Mouse (Mus musculus) MEL (cell line): ENCODE results near the gene Gapt. TPM values are rescaled to one million over a fixed set of nuclear protein-coding genes. Genes with fewer than 3 reads are reported as not detected.

Experiments
- DNase-seq: peaks from one replicate; pipeline ENCODE4 v3.0.0; 2011; ENCODE audit warnings: low read depth, low spot score
- H3K27ac ChIP-seq: 2 replicates; pipeline ENCODE4 v1.5.1; 2012; ENCODE audit warnings: low read depth, mild to moderate bottlenecking, control low read depth, low read length, moderate library complexity; ENCODE audit not compliant: control insufficient read depth
- H3K27me3 ChIP-seq, 2 experiments: fragments of 150-350 bp in 1 of 2; sonication (generic) in 1 of 2; 2 replicates each; pipeline ENCODE4 v1.6.1; 2012; ENCODE audit warnings: low read length in 2 of 2, mild to moderate bottlenecking in 2 of 2, improper control_type of control experiment in 1 of 2, moderate library complexity in 1 of 2; ENCODE audit not compliant: insufficient read depth in 2 of 2, control insufficient read depth in 1 of 2
- H3K36me3 ChIP-seq, 2 experiments: 2 replicates each; pipeline ENCODE4 v1.6.1; 2012 to 2014; ENCODE audit warnings: low read length in 2 of 2, improper control_type of control experiment in 1 of 2, inconsistent platforms in 1 of 2, mild to moderate bottlenecking in 1 of 2; ENCODE audit not compliant: insufficient read depth in 2 of 2, control insufficient read depth in 1 of 2
- H3K4me1 ChIP-seq, 2 experiments: fragments of 150-350 bp in 1 of 2; sonication (generic) in 1 of 2; 2 replicates each; pipeline ENCODE4 v1.6.1; 2012; ENCODE audit warnings: low read length in 2 of 2, improper control_type of control experiment in 1 of 2, mild to moderate bottlenecking in 1 of 2; ENCODE audit not compliant: insufficient read depth in 2 of 2, control insufficient read depth in 1 of 2
- H3K4me3 ChIP-seq, 2 experiments: fragments of 150-350 bp in 1 of 2; sonication (generic) in 1 of 2; 2 replicates each; pipeline ENCODE4 v1.5.1; 2012; ENCODE audit warnings: low read depth in 2 of 2, low read length in 2 of 2, mild to moderate bottlenecking in 2 of 2, moderate library complexity in 2 of 2, control low read depth in 1 of 2, improper control_type of control experiment in 1 of 2; ENCODE audit not compliant: control insufficient read depth in 1 of 2, insufficient read depth in 1 of 2
- H3K79me2 ChIP-seq: 2 replicates; pipeline ENCODE4 v1.6.1; 2012; ENCODE audit warnings: mild to moderate bottlenecking, low read length, moderate library complexity; ENCODE audit not compliant: control insufficient read depth, poor library complexity, insufficient read depth
- H3K9ac ChIP-seq: 2 replicates; pipeline ENCODE4 v1.6.1; 2012; ENCODE audit warnings: low read depth, mild to moderate bottlenecking, control low read depth, low read length, moderate library complexity; ENCODE audit not compliant: control insufficient read depth, poor library complexity, severe bottlenecking
- H3K9me3 ChIP-seq: fragments of 150-350 bp; sonication (generic); replicated peaks from 2 replicates; pipeline ENCODE4 v1.6.1; 2012; ENCODE audit warnings: mild to moderate bottlenecking, low read length, improper control_type of control experiment, moderate library complexity; ENCODE audit not compliant: insufficient read depth
- CHD1 ChIP-seq: IDR thresholded peaks from 2 replicates; pipeline ENCODE4 v1.6.1; 2012; ENCODE audit warnings: low read depth, mild to moderate bottlenecking, inconsistent platforms, low read length, improper control_type of control experiment
- CHD2 ChIP-seq: IDR thresholded peaks from 2 replicates; pipeline ENCODE4 v1.6.1; 2011; ENCODE audit warnings: low read length, improper control_type of control experiment
- CTCF ChIP-seq, 3 experiments: IDR thresholded peaks in 2 of 3; conservative IDR thresholded peaks in 1 of 3; 2 replicates each; pipeline ENCODE4 v1.5.1; 2011 to 2012; ENCODE audit warnings: low read length in 3 of 3, low read depth in 2 of 3, mild to moderate bottlenecking in 2 of 3, improper control_type of control experiment in 1 of 3, inconsistent platforms in 1 of 3, mixed read lengths in 1 of 3, moderate library complexity in 1 of 3; ENCODE audit not compliant: control insufficient read depth in 1 of 3, insufficient read depth in 1 of 3, poor library complexity in 1 of 3, severe bottlenecking in 1 of 3
- GABPA ChIP-seq: IDR thresholded peaks from 2 replicates; pipeline ENCODE4 v1.6.1; 2012; ENCODE audit warnings: low read depth, mild to moderate bottlenecking, inconsistent platforms, low read length, improper control_type of control experiment, moderate library complexity
- GATA1 ChIP-seq: IDR thresholded peaks from 2 replicates; pipeline ENCODE4 v1.6.1; 2011; ENCODE audit warnings: low read depth, low read length, improper control_type of control experiment
- MAFK ChIP-seq: IDR thresholded peaks from 2 replicates; pipeline ENCODE4 v1.6.1; 2011; ENCODE audit warnings: low read depth, mild to moderate bottlenecking, low read length, improper control_type of control experiment, borderline replicate concordance
- MAX ChIP-seq: IDR thresholded peaks from 2 replicates; pipeline ENCODE4 v1.6.1; 2011; ENCODE audit warnings: low read length, improper control_type of control experiment
- MAZ ChIP-seq: IDR thresholded peaks from 2 replicates; pipeline ENCODE4 v1.6.1; 2012; ENCODE audit warnings: low read depth, mild to moderate bottlenecking, inconsistent platforms, low read length, improper control_type of control experiment
- MEF2A ChIP-seq: IDR thresholded peaks from 2 replicates; pipeline ENCODE4 v1.6.1; 2014; ENCODE audit warnings: low read depth, mild to moderate bottlenecking, inconsistent platforms, low read length, improper control_type of control experiment; ENCODE audit not compliant: poor library complexity, insufficient replicate concordance, severe bottlenecking; ENCODE audit errors: extremely low read depth
- MXI1 ChIP-seq: IDR thresholded peaks from 2 replicates; pipeline ENCODE4 v1.6.1; 2011; ENCODE audit warnings: mild to moderate bottlenecking, low read depth, low read length, improper control_type of control experiment
- MYB ChIP-seq: IDR thresholded peaks from 2 replicates; pipeline ENCODE4 v1.6.1; 2011; ENCODE audit warnings: mild to moderate bottlenecking, low read depth, low read length, improper control_type of control experiment
- MYC ChIP-seq: IDR thresholded peaks from 2 replicates; pipeline ENCODE4 v1.6.1; 2011; ENCODE audit warnings: low read depth, mild to moderate bottlenecking, low read length, improper control_type of control experiment, moderate library complexity
- NRF1 ChIP-seq: IDR thresholded peaks from 2 replicates; pipeline ENCODE4 v1.6.1; 2014; ENCODE audit warnings: low read depth, mild to moderate bottlenecking, inconsistent platforms, low read length, improper control_type of control experiment, moderate library complexity; ENCODE audit not compliant: poor library complexity, insufficient read depth, severe bottlenecking
- POLR2A ChIP-seq, 2 experiments: IDR thresholded peaks; 2 replicates each; pipeline ENCODE4 v1.6.1; 2011 to 2012; ENCODE audit warnings: low read length in 2 of 2, mild to moderate bottlenecking in 2 of 2, control low read depth in 1 of 2, improper control_type of control experiment in 1 of 2, low read depth in 1 of 2, moderate library complexity in 1 of 2; ENCODE audit not compliant: control insufficient read depth in 1 of 2, insufficient read depth in 1 of 2, poor library complexity in 1 of 2
- POLR2AphosphoS5 ChIP-seq: IDR thresholded peaks from 2 replicates; pipeline ENCODE4 v1.6.1; 2012; ENCODE audit warnings: low read depth, borderline replicate concordance, mild to moderate bottlenecking, inconsistent platforms, low read length, moderate library complexity, mixed read lengths
- RAD21 ChIP-seq: IDR thresholded peaks from 2 replicates; pipeline ENCODE4 v1.6.1; 2011; ENCODE audit warnings: mild to moderate bottlenecking, low read depth, low read length, improper control_type of control experiment
- TBP ChIP-seq: IDR thresholded peaks from 2 replicates; pipeline ENCODE4 v1.8.0; 2011; ENCODE audit warnings: low read depth, low read length, improper control_type of control experiment
- UBTF ChIP-seq: IDR thresholded peaks from 2 replicates; pipeline ENCODE4 v1.6.1; 2012; ENCODE audit warnings: low read depth, mild to moderate bottlenecking, inconsistent platforms, low read length, improper control_type of control experiment, moderate library complexity, borderline replicate concordance; ENCODE audit not compliant: insufficient read depth
- ZC3H11A ChIP-seq: IDR thresholded peaks from 2 replicates; pipeline ENCODE4 v1.6.1; 2012; ENCODE audit warnings: low read depth, mild to moderate bottlenecking, inconsistent platforms, low read length, improper control_type of control experiment
- ZMIZ1 ChIP-seq: IDR thresholded peaks from 2 replicates; pipeline ENCODE4 v1.6.1; 2012; ENCODE audit warnings: low read depth, mild to moderate bottlenecking, inconsistent platforms, low read length, improper control_type of control experiment, moderate library complexity
- polyA plus RNA-seq, 2 experiments: library from polyadenylated mRNA; stranded (reverse) in 1 of 2; unstranded in 1 of 2; fragments of >175 nt in 1 of 2; fragments of >200 nt in 1 of 2; gene quantifications; 2 replicates each; pipeline versions ENCODE4 v1.2.1 to v1.2.4; 2012; ENCODE audit warnings: low replicate concordance in 2 of 2, low read depth in 1 of 2; ENCODE audit not compliant: insufficient read length in 2 of 2, insufficient read depth in 1 of 2, missing spikeins in 1 of 2
- total RNA-seq: library from RNA; depleted of rRNA; stranded (reverse); fragments of 300-350 nt; gene quantifications from 2 replicates; pipeline ENCODE4 v1.2.3, GENCODE M21; 2012

Gene Gapt
- total and polyA plus RNA-seq, 3 experiments, result 0.07 to 0.12 TPM; not detected in 1

DNA sequence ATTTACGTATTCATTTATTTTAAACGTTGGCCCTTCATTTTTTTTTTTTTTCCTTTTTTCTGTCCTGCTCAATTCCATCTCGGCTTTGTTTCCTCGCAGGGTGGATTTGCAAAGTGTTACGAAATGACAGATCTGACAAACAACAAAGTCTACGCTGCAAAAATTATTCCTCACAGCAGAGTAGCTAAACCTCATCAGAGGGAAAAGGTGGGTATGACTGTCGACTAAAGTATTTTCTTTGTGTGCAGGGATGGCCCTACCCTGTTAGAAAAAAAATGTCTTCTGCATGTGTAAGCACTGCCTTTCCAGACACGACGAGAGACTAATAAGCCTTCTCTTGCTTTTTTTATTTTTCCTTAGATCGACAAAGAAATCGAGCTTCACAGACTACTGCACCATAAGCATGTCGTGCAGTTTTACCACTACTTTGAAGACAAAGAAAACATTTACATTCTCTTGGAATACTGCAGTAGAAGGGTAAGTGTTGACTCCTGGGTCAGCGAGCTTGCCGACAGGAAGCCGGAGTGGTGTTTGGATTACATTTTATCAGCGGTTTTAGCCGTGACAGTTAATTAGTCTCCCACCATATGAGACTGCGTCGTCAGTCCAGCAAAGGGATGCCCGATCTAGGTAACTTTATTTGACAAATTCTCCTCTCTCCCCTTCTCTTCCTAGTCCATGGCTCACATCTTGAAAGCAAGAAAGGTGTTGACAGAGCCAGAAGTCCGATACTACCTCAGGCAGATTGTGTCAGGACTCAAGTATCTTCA is 39.1 kb upstream of the Gapt start:
- no peak overlapping the region for H3K27ac ChIP-seq
- no peaks in the 10 kb centered on the region for H3K36me3 ChIP-seq
- H3K4me1 ChIP-seq, result no peaks in the 10 kb centered on the region
- no peaks in the 10 kb centered on the region for H3K9me3 ChIP-seq
- H3K4me3 ChIP-seq, result no peak overlapping the region
- no peak for DNase-seq
- H3K9ac ChIP-seq, result no peak overlapping the region
- no peaks in the 10 kb centered on the region for H3K79me2 ChIP-seq
- H3K27me3 ChIP-seq, result no peaks in the 10 kb centered on the region
- TF ChIP-seq MXI1 (no peak), RAD21 (no peak), ZMIZ1 (no peak), MAFK (no peak), UBTF (no peak), POLR2AphosphoS5 (no peak), CHD2 (no peak)

DNA sequence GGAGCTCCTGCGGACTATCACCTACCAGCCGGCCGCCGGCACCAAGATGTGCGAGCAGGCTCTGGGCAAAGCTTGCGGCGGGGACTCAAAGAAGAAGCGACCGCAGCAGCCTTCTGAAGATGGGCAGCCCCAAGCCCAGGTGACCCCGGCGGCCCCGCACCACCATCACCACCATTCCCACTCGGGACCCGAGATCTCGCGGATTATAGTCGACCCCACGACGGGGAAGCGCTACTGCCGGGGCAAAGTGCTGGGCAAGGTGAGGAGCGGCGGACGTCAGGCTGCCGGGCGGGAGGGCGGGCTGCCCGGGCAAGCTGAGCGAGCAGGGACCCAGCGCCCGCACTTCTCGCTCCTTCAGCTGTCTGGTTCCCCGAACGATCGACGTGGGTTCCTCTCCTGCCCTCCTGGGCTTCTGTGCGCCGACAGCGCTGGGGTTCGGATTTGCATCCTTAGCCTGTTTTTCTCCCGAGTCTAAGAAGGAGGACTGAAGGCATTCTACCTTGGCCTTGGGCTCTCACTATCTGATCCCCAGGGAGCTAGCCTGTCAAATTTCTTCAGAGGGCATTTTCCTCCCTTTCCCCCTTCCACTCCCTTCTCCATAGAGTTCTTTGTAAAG is 38.3 kb upstream of the Gapt start:
- Histone ChIP-seq H3K4me1 (no peaks in the 10 kb centered on the region), H3K9ac (no peak overlapping the region), H3K27ac (no peak overlapping the region), H3K9me3 (no peaks in the 10 kb centered on the region), H3K36me3 (no peaks in the 10 kb centered on the region), H3K4me3 (no peak overlapping the region), H3K79me2 (no peaks in the 10 kb centered on the region), H3K27me3 (no peaks in the 10 kb centered on the region)
- TF ChIP-seq POLR2AphosphoS5 (no peak), MAZ (no peak), TBP (no peak), POLR2A (IDR thresholded peaks at IDR 0.05; ENCODE audit: control insufficient read depth in 1 of 2, insufficient read depth in 1 of 2, low read depth in 1 of 2, low read length in 2 of 2, poor library complexity in 1 of 2) (no peak), NRF1 (no peak), ZC3H11A (no peak), MAFK (no peak), CTCF (IDR thresholded peaks at IDR 0.05 in 2 of 3, conservative IDR thresholded peaks at IDR 0.05 in 1 of 3; ENCODE audit: control insufficient read depth in 1 of 3, insufficient read depth in 1 of 3, low read depth in 2 of 3, low read length in 3 of 3, poor library complexity in 1 of 3, severe bottlenecking in 1 of 3) (no peak), MYB (no peak), GABPA (no peak), MYC (no peak), MEF2A (no peak), MAX (no peak), GATA1 (no peak), CHD1 (no peak)
- DNase-seq, result no peak
